Mouse (Mus musculus) spleen, adult 2 months (tissue): Measurements from ENCODE around the gene Olfr206.

Source experiments
- CTCF ChIP-seq: fragments of 200-500 bp; IDR thresholded peaks from 2 replicates; pipeline ENCODE4 v1.5.1; 2011; ENCODE audit warnings: mild to moderate bottlenecking, inconsistent platforms; ENCODE audit not compliant: insufficient read depth, insufficient read length, insufficient replicate concordance; ENCODE audit errors: extremely low read depth
- POLR2A ChIP-seq: fragments of 200-500 bp; IDR thresholded peaks from 2 replicates; pipeline ENCODE4 v1.6.1; 2011; ENCODE audit warnings: low read depth, low read length, inconsistent platforms

DNA sequence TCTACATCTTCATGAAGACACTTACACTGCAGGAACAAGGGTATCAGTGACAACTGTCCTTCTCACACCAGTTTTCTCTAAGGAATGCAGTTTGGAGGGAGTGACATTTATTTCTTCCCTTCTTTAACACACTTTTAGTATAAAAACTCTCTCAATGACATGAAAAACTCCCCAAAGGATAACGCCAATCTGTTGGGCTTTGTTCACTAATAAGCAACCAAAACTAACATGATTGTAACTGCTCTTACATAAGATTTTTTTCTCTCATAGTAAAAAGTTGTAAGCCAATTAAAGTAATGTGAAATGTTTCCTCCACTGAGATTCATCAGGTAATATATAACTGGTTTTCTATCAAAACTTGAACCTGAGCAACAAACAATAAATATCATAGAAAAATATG, at the start of gene Olfr206:
- TF ChIP-seq CTCF = no peak
- no peak for TF ChIP-seq POLR2A
